Mouse (Mus musculus) left cerebral cortex, adult 9 months (tissue): ENCODE results near the gene Krtdap.

Experiments
- DNase-seq, 2 experiments: peaks; one replicate each; pipeline ENCODE4 v3.0.0; 2022; ENCODE audit warnings: low spot score in 2 of 2

The Krtdap gene

GRCm38 (mm10) chr7:30837277-30837676, 49.6 kb downstream of the Krtdap start:
- no peak for DNase-seq

DNA sequence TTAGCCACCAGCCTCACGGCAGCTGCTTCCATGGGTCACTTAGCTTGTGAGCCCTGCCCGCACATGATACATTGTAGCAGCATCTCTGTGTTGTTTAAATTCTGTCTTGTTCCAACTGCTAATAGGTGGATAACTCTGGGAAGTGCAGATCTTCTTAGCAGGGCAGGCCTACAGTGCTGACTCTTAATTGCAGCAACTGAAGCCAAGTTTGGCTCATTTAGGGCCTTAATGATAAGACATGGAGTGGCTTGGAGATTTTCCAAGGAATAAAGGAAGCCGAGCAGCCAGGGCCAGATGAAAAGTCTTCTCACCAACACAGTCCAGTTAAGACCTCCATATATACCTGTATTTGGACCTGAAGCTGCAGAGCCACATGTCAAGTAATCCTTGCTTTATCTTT, 52.6 kb downstream of the Krtdap start:
- no peak for DNase-seq
